ENCODE assay signal across 20 mouse cellular contexts in the genomic region with DNA sequence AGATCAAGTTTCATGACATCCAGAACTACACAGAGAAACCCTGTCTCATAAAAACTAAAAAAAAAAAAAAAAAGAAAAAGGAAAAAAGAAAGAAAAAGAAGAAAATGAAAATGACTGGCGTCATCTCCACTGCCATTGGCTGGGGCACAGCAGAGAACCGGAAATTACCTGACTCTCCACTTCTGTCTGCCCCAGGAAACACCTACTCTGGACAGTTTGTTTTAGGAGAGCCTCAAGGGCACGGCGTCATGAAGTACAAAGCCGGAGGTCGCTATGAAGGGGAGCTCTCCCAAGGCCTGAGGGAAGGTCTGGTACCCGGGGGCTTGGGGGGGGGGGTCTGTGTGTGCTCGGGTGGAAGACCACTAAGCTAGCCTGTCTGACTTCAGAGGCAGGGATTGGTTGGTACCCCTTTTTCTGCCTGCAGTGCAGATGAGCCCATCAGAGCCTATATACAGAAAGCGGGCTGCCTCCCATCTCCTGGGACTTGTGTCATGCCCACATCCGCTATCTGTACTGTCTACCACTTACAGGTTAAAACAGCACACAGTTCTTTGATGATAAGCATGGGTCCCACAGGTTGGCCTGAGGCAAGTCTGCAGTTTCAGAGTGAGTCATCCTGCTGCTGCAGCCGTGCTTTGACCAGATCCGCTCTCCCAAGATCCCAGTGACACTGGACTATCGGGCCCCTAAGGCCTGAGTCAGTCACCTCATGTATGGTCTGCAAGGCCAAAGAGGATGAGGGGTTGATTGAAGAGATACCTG. TPM values are rescaled to one million over a fixed set of nuclear protein-coding genes. Genes with fewer than 3 reads are reported as not detected.
DNase-seq lines count a peak whose midpoint lies in the region; ATAC-seq and TF ChIP-seq lines count a peak whose summit lies in the region.
"Had no signal": no experiment of that assay in that cellular context is flagged by ENCODE, and none has a peak within 500 bp of the region (broad histone marks: within the 10 kb centered on the region; RNA-seq: fewer than 3 reads in every experiment).

No protein-coding gene starts in this region.

- peaks cover 11% of the 10 kb centered on the region for H3K4me1 ChIP-seq in midbrain, embryonic 12.5 days
- peaks cover 8% of the 10 kb centered on the region for H3K4me1 ChIP-seq in midbrain, embryonic 11.5 days (ENCODE audit: control insufficient read depth, insufficient read depth, low read length)
- peaks cover 32 to 69% of the 10 kb centered on the region in 2 experiments for H3K4me1 ChIP-seq in CH12.LX (ENCODE audit: control insufficient read depth in 1 of 2, insufficient read depth in 2 of 2)

- no peak for ATAC-seq in midbrain, embryonic 12.5 days (ENCODE audit: low FRiP score, low read depth)
- no peak for ATAC-seq in midbrain, embryonic 11.5 days (ENCODE audit: low FRiP score)
- ATAC-seq: forebrain, embryonic 13.5 days had no signal

- 0 out of 2 replicates have a peak overlapping the region, but pooled peaks have one; percentile 11 for H3K9ac ChIP-seq in midbrain, embryonic 12.5 days (replicated peaks)
- H3K9ac ChIP-seq in midbrain, embryonic 11.5 days (ENCODE audit: low read length) = no peak overlapping the region
- H3K9ac ChIP-seq in CH12.LX (ENCODE audit: insufficient read depth, low read depth) = peak overlapping the region; percentile 60
- H3K9ac ChIP-seq: forebrain, embryonic 13.5 days; heart, embryonic 13.5 days; hindbrain, embryonic 14.5 days had no signal

- peaks cover 10% of the 10 kb centered on the region; the same call in 1 of the 2 replicates for H3K36me3 ChIP-seq in midbrain, embryonic 12.5 days
- H3K36me3 ChIP-seq in midbrain, embryonic 11.5 days (ENCODE audit: control insufficient read depth, insufficient read depth, low read length) = no peaks in the 10 kb centered on the region
- peaks cover 9 to 43% of the 10 kb centered on the region in 2 experiments for H3K36me3 ChIP-seq in CH12.LX (replicated peaks in 1 of 2; ENCODE audit: control insufficient read depth in 1 of 2, insufficient read depth in 1 of 2, low read length in 1 of 2)

- in situ Hi-C loops in CH12.LX (cut with MboI; ENCODE audit: low pct_ligation_motif_present, low pct_unique_long_range_greater_than_20kb, low sequenced_read_pairs) = no loop called here

- peak; percentile 83 for TF ChIP-seq EP300 in CH12.LX (IDR thresholded peaks at IDR 0.05; ENCODE audit: low read length)

- H3K27me3 ChIP-seq in midbrain, embryonic 12.5 days = no peaks in the 10 kb centered on the region
- no peaks in the 10 kb centered on the region for H3K27me3 ChIP-seq in midbrain, embryonic 11.5 days (ENCODE audit: control insufficient read depth, insufficient read depth, low read length)
- no peaks in the 10 kb centered on the region for H3K27me3 ChIP-seq in CH12.LX (replicated peaks)
- H3K27me3 ChIP-seq: forebrain, embryonic 13.5 days; heart, embryonic 13.5 days had no signal

- H3K9me3 ChIP-seq in midbrain, embryonic 12.5 days = no peaks in the 10 kb centered on the region
- no peaks in the 10 kb centered on the region for H3K9me3 ChIP-seq in midbrain, embryonic 11.5 days (ENCODE audit: control insufficient read depth, low read length)
- no peaks in the 10 kb centered on the region for H3K9me3 ChIP-seq in CH12.LX (replicated peaks; ENCODE audit: low read length)
- H3K9me3 ChIP-seq: embryonic facial prominence, embryonic 10.5 days; forebrain, embryonic 13.5 days; G1E; heart, embryonic 13.5 days had no signal

- dilution Hi-C loops in CH12.LX (cut with MboI; ENCODE audit: extremely low pct_ligation_motif_present, extremely low pct_unique_long_range_greater_than_20kb, low sequenced_read_pairs) = no loop called here

- peak; percentile 49 for TF ChIP-seq POLR2A in CH12.LX (IDR thresholded peaks at IDR 0.05; ENCODE audit: low read depth, low read length)

- no peak for TF ChIP-seq CTCF in CH12.LX (conservative IDR thresholded peaks at IDR 0.05 in 1 of 2, IDR thresholded peaks at IDR 0.05 in 1 of 2; ENCODE audit: low read depth in 2 of 2, low read length in 2 of 2)

- H3K79me2 ChIP-seq in CH12.LX (replicated peaks; ENCODE audit: control insufficient read depth, extremely low read depth, insufficient read depth, poor library complexity, severe bottlenecking) = peaks cover 2% of the 10 kb centered on the region

- no peak overlapping the region for H3K4me3 ChIP-seq in midbrain, embryonic 12.5 days
- H3K4me3 ChIP-seq in midbrain, embryonic 11.5 days (ENCODE audit: low read depth, low read length) = no peak overlapping the region
- peak overlapping the region; percentile 47 to 56 (median 53) for H3K4me3 ChIP-seq in CH12.LX (replicated peaks in 1 of 3; ENCODE audit: low read depth in 2 of 3, low read length in 2 of 3, poor library complexity in 1 of 3)
- H3K4me3 ChIP-seq: embryonic facial prominence, embryonic 10.5 days; forebrain, embryonic 13.5 days; gastrocnemius, adult 2 months; heart, embryonic 13.5 days had no signal

- WGBS in midbrain, embryonic 12.5 days = 95% methylated on average over 13 of the region's 13 CpGs
- WGBS in midbrain, embryonic 11.5 days = 96% methylated on average over 13 of the region's 13 CpGs

- DNase-seq in cerebellum, postnatal 25 days = peak; percentile 14 to 20
- DNase-seq in cerebellum, adult 11-12 months = no peak
- no peak for DNase-seq in midbrain, embryonic 11.5 days (ENCODE audit: low spot score, missing footprints)
- DNase-seq in CH12.LX (ENCODE audit: extremely low read depth) = peak; percentile 86
- DNase-seq in adrenal gland, postnatal 25 days = no peak
- no peak for DNase-seq in kidney, postnatal 36 days
- DNase-seq: adrenal gland, postnatal 10 days; B cell, adult 2 months; cerebellum, adult 8-10 months; gastrocnemius, adult 2 months; gastrocnemius, postnatal 25 days; heart, postnatal 4 days; kidney, adult 11 months; kidney, adult 9 months had no signal

- H3K4me2 ChIP-seq in midbrain, embryonic 12.5 days (replicated peaks) = no peak overlapping the region
- H3K4me2 ChIP-seq in midbrain, embryonic 11.5 days = no peak overlapping the region
- H3K4me2 ChIP-seq in CH12.LX (ENCODE audit: insufficient read depth, low read depth, poor library complexity, severe bottlenecking) = peak overlapping the region; percentile 60
- H3K4me2 ChIP-seq: forebrain, embryonic 13.5 days; heart, embryonic 13.5 days; hindbrain, embryonic 14.5 days had no signal

- no peak overlapping the region for H3K27ac ChIP-seq in midbrain, embryonic 12.5 days (replicated peaks)
- H3K27ac ChIP-seq in midbrain, embryonic 11.5 days (ENCODE audit: low read depth, low read length) = no peak overlapping the region
- peak overlapping the region; percentile 86 for H3K27ac ChIP-seq in CH12.LX (ENCODE audit: insufficient read depth, low read depth)
- H3K27ac ChIP-seq: embryonic facial prominence, embryonic 10.5 days; forebrain, embryonic 13.5 days; gastrocnemius, adult 2 months; heart, embryonic 13.5 days; hindbrain, embryonic 14.5 days had no signal

- no peak for TF ChIP-seq RAD21 in CH12.LX (IDR thresholded peaks at IDR 0.05; ENCODE audit: low read depth, low read length)

TF ChIP-seq in CH12.LX, 34 proteins besides CTCF, POLR2A, EP300 and RAD21 (continues in another document):
- TF ChIP-seq ELF1 (IDR thresholded peaks at IDR 0.05; ENCODE audit: low read depth, low read length) (peak; percentile 39), MYC (IDR thresholded peaks at IDR 0.05; ENCODE audit: low read depth, low read length) (peak; percentile 75; the same call in 1 of the 2 replicates), MAZ (IDR thresholded peaks at IDR 0.05; ENCODE audit: low read depth, low read length) (no peak), PAX5 (IDR thresholded peaks at IDR 0.05; ENCODE audit: low read length) (no peak), E2F4 (IDR thresholded peaks at IDR 0.05; ENCODE audit: insufficient replicate concordance, low read depth, low read length) (no peak), JUN (IDR thresholded peaks at IDR 0.05; ENCODE audit: insufficient read depth, low read depth, low read length) (peak; percentile 85), BHLHE40 (IDR thresholded peaks at IDR 0.05; ENCODE audit: low read depth, low read length) (peak; percentile 83), UBTF (IDR thresholded peaks at IDR 0.05; ENCODE audit: low read depth, low read length) (0 out of 2 replicates have a peak, but pooled peaks have one; percentile 52), USF2 (conservative IDR thresholded peaks at IDR 0.05; ENCODE audit: low read depth, low read length) (no peak), TBP (conservative IDR thresholded peaks at IDR 0.05; ENCODE audit: low read depth, low read length) (0 out of 2 replicates have a peak, but pooled peaks have one; percentile 1), ZMIZ1 (IDR thresholded peaks at IDR 0.05; ENCODE audit: low read depth, low read length) (peak; percentile 47; the same call in 1 of the 2 replicates)

RNA-seq across cellular contexts. Expression of gene Morn1, which starts 4.5 kb away (rescaled TPM):
- 5.6 and 5.7 TPM in 2 replicates for polyA plus RNA-seq in midbrain, embryonic 12.5 days (2016; fragmentation: Nextera tagmentation; extraction: Ambion mirVana)
- 4.1 and 5.1 TPM in 2 replicates for polyA plus RNA-seq in midbrain, embryonic 11.5 days (2014; fragmentation: Nextera tagmentation; extraction: Ambion mirVana)
- total RNA-seq in CH12.LX (2012; rRNA removed) = 7.1 and 8.7 TPM in 2 replicates
- 4.0 and 4.2 TPM in 2 replicates for total RNA-seq in CH12.LX (2014; rRNA removed)
- 3.8 and 6.3 TPM in 2 replicates for polyA plus RNA-seq in CH12.LX (2012; ENCODE audit: insufficient read length, low read depth)
- total RNA-seq in adrenal gland, postnatal 25 days (2021) = 9.9 and 10.7 TPM in 2 replicates

RNA-seq across cellular contexts. Expression of gene Rer1, which starts 4.7 kb away (rescaled TPM):
- polyA plus RNA-seq in midbrain, embryonic 12.5 days (2016; fragmentation: Nextera tagmentation; extraction: Ambion mirVana) = 122 and 132 TPM in 2 replicates
- 152 and 162 TPM in 2 replicates for polyA plus RNA-seq in midbrain, embryonic 11.5 days (2014; fragmentation: Nextera tagmentation; extraction: Ambion mirVana)
- total RNA-seq in CH12.LX (2012; rRNA removed) (126 and 138 TPM in 2 replicates), CH12.LX (2014; rRNA removed) (221 and 232 TPM in 2 replicates)
- polyA plus RNA-seq in CH12.LX (2012; ENCODE audit: insufficient read length, low read depth) = 123 and 135 TPM in 2 replicates
- 107 and 115 TPM in 2 replicates for total RNA-seq in adrenal gland, postnatal 25 days (2021)

RNA-seq across cellular contexts. Expression of gene Pex10, which starts 24.1 kb away (rescaled TPM):
- polyA plus RNA-seq in midbrain, embryonic 12.5 days (2016; fragmentation: Nextera tagmentation; extraction: Ambion mirVana) = 16.0 and 19.2 TPM in 2 replicates
- polyA plus RNA-seq in midbrain, embryonic 11.5 days (2014; fragmentation: Nextera tagmentation; extraction: Ambion mirVana) = 8.2 and 9.7 TPM in 2 replicates
- total RNA-seq in CH12.LX (2012; rRNA removed) (15.7 and 21.9 TPM in 2 replicates), CH12.LX (2014; rRNA removed) (9.2 and 10.2 TPM in 2 replicates)
- 14.2 and 15.6 TPM in 2 replicates for polyA plus RNA-seq in CH12.LX (2012; ENCODE audit: insufficient read length, low read depth)
- 25.1 and 28.6 TPM in 2 replicates for total RNA-seq in adrenal gland, postnatal 25 days (2021)

RNA-seq across cellular contexts. Expression of gene Plch2, which starts 34.3 kb away (rescaled TPM):
- 3.6 and 3.7 TPM in 2 replicates for polyA plus RNA-seq in midbrain, embryonic 12.5 days (2016; fragmentation: Nextera tagmentation; extraction: Ambion mirVana)
- 0.81 and 0.85 TPM in 2 replicates for polyA plus RNA-seq in midbrain, embryonic 11.5 days (2014; fragmentation: Nextera tagmentation; extraction: Ambion mirVana)
- 0.38 and 0.47 TPM in 2 replicates for total RNA-seq in CH12.LX (2012; rRNA removed)
- total RNA-seq in CH12.LX (2014; rRNA removed) = 0.04 and 0.09 TPM in 2 replicates
- polyA plus RNA-seq in CH12.LX (2012; ENCODE audit: insufficient read length, low read depth) = 0.16 and 0.17 TPM in 2 replicates
- total RNA-seq in adrenal gland, postnatal 25 days (2021) = 0.71 and 1.0 TPM in 2 replicates
- total RNA-seq: heart, postnatal 4 days had no signal

Comparison
In these comparisons a context has a peak if more than half of its experiments do, and no peak if none do; other contexts are left out.
1. DNase-seq: peak in cerebellum, postnatal 25 days (2 of 2) and CH12.LX (single experiment); none in cerebellum, adult 11-12 months (single experiment), midbrain, embryonic 11.5 days (single experiment), adrenal gland, postnatal 25 days (single experiment) and kidney, postnatal 36 days (0 of 2).
2. H3K4me3 ChIP-seq: peak in CH12.LX (3 of 3); none in midbrain, embryonic 12.5 days (single experiment) and midbrain, embryonic 11.5 days (single experiment).